Mouse (Mus musculus): Measurements from ENCODE around the gene Mylk4. TPM values are rescaled to one million over a fixed set of nuclear protein-coding genes. Genes with fewer than 3 reads are reported as not detected.

Gene Mylk4
- total and polyA plus RNA-seq, 3 experiments = 59.5 to 290 (median 262) TPM

DNA sequence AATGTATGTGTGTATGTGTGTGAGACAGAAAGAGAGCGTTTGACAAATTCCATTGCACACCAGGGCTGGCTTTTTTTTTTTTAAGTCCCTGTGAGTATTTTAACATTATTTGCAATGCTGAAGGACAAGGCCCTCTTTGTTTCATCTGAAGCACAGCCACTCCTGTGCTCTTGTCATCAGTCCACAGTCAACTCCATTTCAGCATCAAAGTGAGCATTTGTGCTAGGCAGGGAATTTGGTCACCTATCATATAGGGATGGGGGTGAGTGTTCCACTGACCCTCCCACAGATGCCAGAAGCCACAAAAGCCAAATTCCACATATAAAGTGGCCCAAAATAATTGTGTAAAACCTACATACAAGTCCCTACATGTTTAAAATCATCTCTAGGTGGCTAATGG, 78.4 kb downstream of the Mylk4 start:
- Histone ChIP-seq H3K27ac (no peak overlapping the region), H3K79me2 (replicated peaks; ENCODE audit: control insufficient read depth, insufficient read depth, low read length) (no peaks in the 10 kb centered on the region), H3K36me3 (ENCODE audit: control insufficient read depth, insufficient read depth, low read length) (no peaks in the 10 kb centered on the region), H3K27me3 (ENCODE audit: control insufficient read depth, insufficient read depth, low read length) (no peaks in the 10 kb centered on the region), H3K4me3 (no peak overlapping the region), H3K9ac (ENCODE audit: low read depth, low read length) (no peak overlapping the region), H3K4me1 (ENCODE audit: control insufficient read depth, insufficient read depth, low read length) (no peaks in the 10 kb centered on the region)
- intact Hi-C loops (cut with DNase I) = no loop called here
- 71% methylated on average over 1 of the region's 1 CpGs for WGBS
- TF ChIP-seq EP300 (IDR thresholded peaks at IDR 0.05; ENCODE audit: insufficient read depth, low read depth, low read length) (no peak), CTCF (IDR thresholded peaks at IDR 0.05) (no peak), POLR2A (IDR thresholded peaks at IDR 0.05; ENCODE audit: insufficient read depth, low read depth, low read length) (no peak)
- DNase-seq = no peak

DNA sequence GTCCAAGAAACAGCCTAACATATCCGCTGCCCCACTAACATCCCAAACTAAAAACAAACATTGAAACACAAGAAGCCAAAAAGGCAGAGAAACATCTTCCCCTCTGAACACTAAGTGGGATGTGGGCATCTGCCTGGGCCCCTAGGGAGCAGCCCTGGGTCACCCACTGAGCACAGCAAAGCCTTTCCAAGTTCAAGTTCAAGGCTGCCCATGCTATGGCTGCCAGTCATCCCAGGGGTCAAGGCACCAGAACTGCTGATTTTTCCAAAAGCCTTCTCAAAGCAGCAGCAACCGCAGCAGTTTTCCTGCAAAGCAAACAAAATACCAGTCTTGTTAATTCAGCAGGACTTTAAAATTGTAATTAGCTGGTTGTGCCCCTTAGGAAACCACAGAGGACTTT, 78.8 kb downstream of the Mylk4 start:
- H3K27me3 ChIP-seq (ENCODE audit: control insufficient read depth, insufficient read depth, low read length) = no peaks in the 10 kb centered on the region
- TF ChIP-seq EP300 (IDR thresholded peaks at IDR 0.05; ENCODE audit: insufficient read depth, low read depth, low read length) (no peak), POLR2A (IDR thresholded peaks at IDR 0.05; ENCODE audit: insufficient read depth, low read depth, low read length) (no peak), CTCF (IDR thresholded peaks at IDR 0.05) (no peak)
- no peaks in the 10 kb centered on the region for H3K79me2 ChIP-seq (replicated peaks; ENCODE audit: control insufficient read depth, insufficient read depth, low read length)
- 83% methylated on average over 2 of the region's 2 CpGs for WGBS
- no peak overlapping the region for H3K9ac ChIP-seq (ENCODE audit: low read depth, low read length)
- no peaks in the 10 kb centered on the region for H3K36me3 ChIP-seq (ENCODE audit: control insufficient read depth, insufficient read depth, low read length)
- H3K27ac ChIP-seq = no peak overlapping the region
- intact Hi-C loops (cut with DNase I) = no loop called here
- DNase-seq = no peak
- H3K4me3 ChIP-seq = no peak overlapping the region
- no peaks in the 10 kb centered on the region for H3K4me1 ChIP-seq (ENCODE audit: control insufficient read depth, insufficient read depth, low read length)

DNA sequence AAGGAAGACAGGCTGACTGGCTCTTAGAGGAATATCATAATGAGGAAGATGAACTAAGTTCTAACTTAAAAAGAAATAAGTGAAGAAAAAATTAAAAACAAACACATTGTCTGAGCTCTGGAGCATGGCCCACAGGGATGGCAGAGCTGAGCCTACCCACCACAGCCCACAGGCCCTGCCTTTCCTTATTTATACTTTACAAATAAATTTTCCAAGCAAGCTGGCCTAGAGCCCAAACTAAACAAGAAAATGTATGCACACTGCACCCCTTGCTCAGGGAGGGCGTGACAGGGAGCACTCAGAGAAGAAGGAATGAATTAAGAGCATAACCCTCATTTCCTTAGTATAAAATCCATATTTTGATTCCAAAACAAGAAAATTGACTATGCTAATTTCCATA, 82.2 kb downstream of the Mylk4 start:
- no peak for DNase-seq
- Histone ChIP-seq H3K4me3 (no peak overlapping the region), H3K27me3 (ENCODE audit: control insufficient read depth, insufficient read depth, low read length) (no peaks in the 10 kb centered on the region), H3K36me3 (ENCODE audit: control insufficient read depth, insufficient read depth, low read length) (no peaks in the 10 kb centered on the region), H3K79me2 (replicated peaks; ENCODE audit: control insufficient read depth, insufficient read depth, low read length) (no peaks in the 10 kb centered on the region), H3K4me1 (ENCODE audit: control insufficient read depth, insufficient read depth, low read length) (no peaks in the 10 kb centered on the region), H3K27ac (no peak overlapping the region), H3K9ac (ENCODE audit: low read depth, low read length) (no peak overlapping the region)
- WGBS = 66% methylated on average over 1 of the region's 1 CpGs
- intact Hi-C loops (cut with DNase I) = no loop called here
- TF ChIP-seq CTCF (IDR thresholded peaks at IDR 0.05) (no peak), POLR2A (IDR thresholded peaks at IDR 0.05; ENCODE audit: insufficient read depth, low read depth, low read length) (no peak), EP300 (IDR thresholded peaks at IDR 0.05; ENCODE audit: insufficient read depth, low read depth, low read length) (no peak)

GRCm38 (mm10) chr13:32699376-32699775, 84.4 kb downstream of the Mylk4 start:
- H3K36me3 ChIP-seq (ENCODE audit: control insufficient read depth, insufficient read depth, low read length) = no peaks in the 10 kb centered on the region
- H3K4me3 ChIP-seq = no peak overlapping the region
- H3K4me1 ChIP-seq (ENCODE audit: control insufficient read depth, insufficient read depth, low read length) = no peaks in the 10 kb centered on the region
- intact Hi-C loops (cut with DNase I) = no loop called here
- TF ChIP-seq CTCF (IDR thresholded peaks at IDR 0.05) (no peak), POLR2A (IDR thresholded peaks at IDR 0.05; ENCODE audit: insufficient read depth, low read depth, low read length) (no peak), EP300 (IDR thresholded peaks at IDR 0.05; ENCODE audit: insufficient read depth, low read depth, low read length) (no peak)
- no peaks in the 10 kb centered on the region for H3K79me2 ChIP-seq (replicated peaks; ENCODE audit: control insufficient read depth, insufficient read depth, low read length)
- WGBS = 86% methylated on average over 1 of the region's 1 CpGs
- no peak for DNase-seq
- no peak overlapping the region for H3K27ac ChIP-seq
- no peaks in the 10 kb centered on the region for H3K27me3 ChIP-seq (ENCODE audit: control insufficient read depth, insufficient read depth, low read length)
- H3K9ac ChIP-seq (ENCODE audit: low read depth, low read length) = no peak overlapping the region

DNA sequence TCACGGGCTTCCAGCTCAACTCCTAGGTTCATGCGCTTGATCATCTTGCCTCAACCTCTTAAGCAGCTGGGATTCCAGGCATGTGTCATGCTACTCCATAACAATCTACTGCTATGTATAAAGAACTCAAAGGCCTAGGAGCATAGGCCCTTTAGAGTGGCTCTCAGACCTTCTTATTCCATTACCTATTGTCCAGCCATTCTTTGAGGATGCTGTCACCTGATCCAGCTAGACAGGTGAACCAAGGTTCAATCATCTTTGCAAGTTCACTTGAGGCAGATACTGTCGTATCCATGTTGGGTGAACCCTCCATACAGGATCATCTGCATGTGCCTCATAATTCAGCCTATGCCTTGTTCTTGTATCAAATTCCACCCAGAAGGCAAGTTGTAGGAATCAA, 84.8 kb downstream of the Mylk4 start:
- H3K4me3 ChIP-seq = no peak overlapping the region
- no peaks in the 10 kb centered on the region for H3K4me1 ChIP-seq (ENCODE audit: control insufficient read depth, insufficient read depth, low read length)
- WGBS = 95% methylated on average over 3 of the region's 3 CpGs
- TF ChIP-seq POLR2A (IDR thresholded peaks at IDR 0.05; ENCODE audit: insufficient read depth, low read depth, low read length) (no peak), EP300 (IDR thresholded peaks at IDR 0.05; ENCODE audit: insufficient read depth, low read depth, low read length) (no peak), CTCF (IDR thresholded peaks at IDR 0.05) (no peak)
- intact Hi-C loops (cut with DNase I) = no loop called here
- H3K9ac ChIP-seq (ENCODE audit: low read depth, low read length) = no peak overlapping the region
- H3K79me2 ChIP-seq (replicated peaks; ENCODE audit: control insufficient read depth, insufficient read depth, low read length) = no peaks in the 10 kb centered on the region
- H3K27ac ChIP-seq = no peak overlapping the region
- H3K27me3 ChIP-seq (ENCODE audit: control insufficient read depth, insufficient read depth, low read length) = no peaks in the 10 kb centered on the region
- no peaks in the 10 kb centered on the region for H3K36me3 ChIP-seq (ENCODE audit: control insufficient read depth, insufficient read depth, low read length)
- DNase-seq = no peak

DNA sequence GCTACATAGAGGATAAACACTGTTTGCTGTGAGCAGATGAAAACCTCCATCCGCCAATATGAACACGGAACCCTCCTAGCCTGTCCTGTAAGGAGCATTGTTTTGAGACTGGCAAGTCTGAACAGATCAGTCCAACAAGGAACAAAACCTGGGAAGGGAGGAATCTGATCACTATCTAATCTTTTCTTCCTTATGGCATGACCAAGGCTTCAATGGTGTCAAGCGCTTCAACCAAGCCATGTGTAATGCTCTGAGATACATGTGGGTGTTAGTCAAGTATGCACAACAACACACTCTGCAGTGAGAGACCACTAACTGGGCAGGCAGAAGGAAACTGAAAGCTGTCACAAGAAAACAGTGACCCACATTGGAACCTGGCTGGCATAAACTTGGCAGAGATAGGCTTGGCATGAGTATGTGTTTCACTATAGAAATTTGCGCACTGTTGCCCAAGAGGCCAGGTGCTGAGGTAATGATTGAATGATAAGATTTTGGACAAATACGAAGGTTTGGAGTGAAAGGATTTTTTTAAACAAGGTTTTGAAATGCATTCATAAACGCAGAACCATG, 89.8 kb downstream of the Mylk4 start:
- Histone ChIP-seq H3K9ac (ENCODE audit: low read depth, low read length) (no peak overlapping the region), H3K4me3 (no peak overlapping the region), H3K27ac (no peak overlapping the region), H3K36me3 (ENCODE audit: control insufficient read depth, insufficient read depth, low read length) (no peaks in the 10 kb centered on the region), H3K79me2 (replicated peaks; ENCODE audit: control insufficient read depth, insufficient read depth, low read length) (no peaks in the 10 kb centered on the region), H3K4me1 (ENCODE audit: control insufficient read depth, insufficient read depth, low read length) (no peaks in the 10 kb centered on the region), H3K27me3 (ENCODE audit: control insufficient read depth, insufficient read depth, low read length) (no peaks in the 10 kb centered on the region)
- intact Hi-C loops (cut with DNase I) = no loop called here
- TF ChIP-seq CTCF (IDR thresholded peaks at IDR 0.05) (no peak), POLR2A (IDR thresholded peaks at IDR 0.05; ENCODE audit: insufficient read depth, low read depth, low read length) (no peak), EP300 (IDR thresholded peaks at IDR 0.05; ENCODE audit: insufficient read depth, low read depth, low read length) (no peak)
- no peak for DNase-seq
- 84% methylated on average over 6 of the region's 6 CpGs for WGBS

All from heart, adult 2 months (tissue).